Mouse (Mus musculus) kidney, adult 2 months (tissue): ENCODE data around the gene 0610037L13Rik.

Source experiments
- CTCF ChIP-seq: fragments of 200-500 bp; conservative IDR thresholded peaks from 2 replicates; pipeline ENCODE4 v1.5.1; 2011; ENCODE audit warnings: low read depth, mild to moderate bottlenecking, control low read depth, low read length, moderate library complexity, mixed read lengths; ENCODE audit not compliant: insufficient read depth, insufficient read length
- POLR2A ChIP-seq: fragments of 200-500 bp; IDR thresholded peaks from one replicate; pipeline ENCODE4 v1.6.1; 2011; ENCODE audit warnings: low read depth, low read length, control low read depth

- TF ChIP-seq CTCF (no peak), POLR2A (no peak)
These were observed 8.0 kb upstream of the 0610037L13Rik start for GRCm38 (mm10) chr4:107881631-107882030.
